Mouse (Mus musculus): ENCODE results near the gene Ccdc172.

DNA sequence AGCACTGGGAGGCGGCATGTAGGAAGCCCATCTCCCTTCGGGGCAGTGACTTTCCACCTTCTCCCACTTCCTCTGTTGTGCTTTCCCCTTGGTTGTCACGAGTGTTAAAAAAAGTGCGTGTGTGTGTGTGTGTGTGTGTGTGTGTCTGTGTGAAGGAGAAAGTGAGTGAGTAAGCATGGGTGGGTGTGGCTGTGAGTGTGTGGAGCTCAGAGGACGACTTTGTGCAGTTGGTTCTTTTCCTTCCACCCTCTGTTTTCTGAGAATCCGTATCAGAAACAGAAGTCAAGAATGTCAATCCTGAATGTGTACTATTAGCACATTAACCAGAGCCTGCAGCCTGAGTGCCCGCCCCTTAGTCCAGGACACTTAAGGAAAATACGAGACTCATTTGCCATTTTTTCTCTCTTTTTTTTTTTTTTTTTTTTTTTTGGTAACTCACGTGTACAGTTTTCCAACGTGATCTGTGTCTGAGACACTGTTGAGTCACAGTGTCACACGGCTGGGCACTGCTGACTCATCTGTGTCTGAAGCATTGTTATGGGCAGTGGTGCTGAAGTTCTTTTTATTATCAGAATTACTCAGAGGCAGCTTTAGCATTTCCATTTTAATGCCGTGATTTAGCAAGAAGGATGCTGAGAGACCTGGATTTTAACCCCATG is 12.1 kb downstream of the Ccdc172 start:
- TF ChIP-seq CTCF (IDR thresholded peaks at IDR 0.05; ENCODE audit: low read depth, low read length) (no peak), GATA1 (IDR thresholded peaks at IDR 0.05; ENCODE audit: borderline replicate concordance, low read length) (no peak), POLR2AphosphoS5 (IDR thresholded peaks at IDR 0.05; ENCODE audit: insufficient replicate concordance, low read depth, low read length) (no peak)
